Mouse (Mus musculus) neural tube, embryonic 11.5 days (tissue): ENCODE measurements around the gene Coro1b. TPM values are rescaled to one million over a fixed set of nuclear protein-coding genes. Genes with fewer than 3 reads are reported as not detected.

Source experiments
- ATAC-seq: fragments of 200-750 bp; cut with Nextera tagmentation; 2 replicates; pipeline ENCODE4 v1.8.0; 2017; ENCODE audit warnings: moderate number of reproducible peaks, mild to moderate bottlenecking, moderate TSS enrichment, moderate library complexity; ENCODE audit not compliant: insufficient read depth, low FRiP score, low TSS enrichment
- DNase-seq: peaks from one replicate; pipeline ENCODE4 v3.0.0-alpha.2; 2015; ENCODE audit warnings: low spot score
- H3K27ac ChIP-seq: fragments of 300-500 bp; sonication (generic); 2 replicates; pipeline ENCODE4 v1.5.1; 2014; ENCODE audit warnings: low read depth, mild to moderate bottlenecking, low read length
- H3K27me3 ChIP-seq: fragments of 300-500 bp; sonication (generic); 2 replicates; pipeline ENCODE4 v1.6.1; 2014; ENCODE audit warnings: mild to moderate bottlenecking, low read length, mixed read lengths; ENCODE audit not compliant: control insufficient read depth, insufficient read depth
- H3K36me3 ChIP-seq: fragments of 300-500 bp; sonication (generic); 2 replicates; pipeline ENCODE4 v1.6.1; 2014; ENCODE audit warnings: mild to moderate bottlenecking, low read length, moderate library complexity, mixed read lengths; ENCODE audit not compliant: control insufficient read depth, insufficient read depth
- H3K4me1 ChIP-seq: fragments of 300-500 bp; sonication (generic); 2 replicates; pipeline ENCODE4 v1.6.1; 2014; ENCODE audit warnings: low read length, mixed read lengths; ENCODE audit not compliant: control insufficient read depth, insufficient read depth
- H3K4me2 ChIP-seq: fragments of 300-500 bp; sonication (generic); 2 replicates; pipeline ENCODE4 v1.6.1; 2014; ENCODE audit warnings: low read depth, mild to moderate bottlenecking, moderate library complexity
- H3K4me3 ChIP-seq: fragments of 300-500 bp; sonication (generic); 2 replicates; pipeline ENCODE4 v1.5.1; 2014; ENCODE audit warnings: low read depth, low read length
- H3K9ac ChIP-seq: fragments of 300-500 bp; sonication (generic); 2 replicates; pipeline ENCODE4 v1.6.1; 2014; ENCODE audit warnings: mild to moderate bottlenecking, low read length
- H3K9me3 ChIP-seq: fragments of 300-500 bp; sonication (generic); 2 replicates; pipeline ENCODE4 v1.6.1; 2016; ENCODE audit warnings: low read length; ENCODE audit not compliant: control insufficient read depth
- WGBS: fragments of 180-500 bp; shearing (Covaris S2); extraction: QIAGEN DNeasy Blood & Tissue Kit; methylation state at CpG from one replicate; pipeline ENCODE4 v1.1.7; 2014; 5-methylcytosine and 5-hydroxymethylcytosine counted together
- polyA plus RNA-seq: library from polyadenylated mRNA; unstranded; fragments of >200 nt; fragmentation: Nextera tagmentation; extraction: Ambion mirVana; gene quantifications from 2 replicates; pipeline ENCODE4 v1.2.1, GENCODE M21; 2014

The Coro1b gene
- polyA plus RNA-seq, 1 experiment from 2014 or later: 128 TPM

DNA sequence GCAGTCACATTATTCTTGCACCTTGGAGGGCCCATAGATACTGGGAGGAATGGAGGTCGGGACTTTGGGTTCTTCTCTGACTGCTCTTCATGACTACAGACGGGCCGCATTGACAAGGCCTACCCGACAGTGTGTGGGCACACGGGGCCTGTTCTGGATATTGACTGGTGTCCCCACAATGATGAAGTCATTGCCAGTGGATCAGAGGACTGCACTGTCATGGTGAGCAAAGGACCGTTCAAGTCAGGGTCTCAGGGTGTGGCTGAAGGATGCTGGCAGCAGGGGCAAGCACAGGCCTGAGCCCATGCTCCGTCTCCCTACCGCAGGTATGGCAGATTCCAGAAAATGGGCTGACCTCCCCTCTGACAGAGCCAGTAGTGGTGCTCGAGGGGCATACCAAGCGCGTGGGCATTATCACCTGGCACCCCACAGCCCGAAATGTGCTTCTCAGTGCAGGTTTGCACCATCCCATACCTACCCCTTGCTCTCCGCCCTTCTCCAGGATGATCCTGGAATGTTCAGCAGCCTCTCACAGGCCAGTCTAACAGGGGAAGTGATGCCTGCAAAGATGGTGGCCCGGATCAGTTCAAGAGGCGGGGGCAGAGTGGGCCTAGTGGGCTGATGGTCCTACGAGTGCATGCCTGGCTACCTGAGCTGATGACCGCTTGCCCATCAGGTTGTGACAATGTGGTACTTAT is 1.5 kb downstream of the Coro1b start:
- DNase-seq (no peak), ATAC-seq (no peak)
- H3K9me3 ChIP-seq: no peaks in the 10 kb centered on the region
- H3K4me3 ChIP-seq: no peak overlapping the region
- H3K4me1 ChIP-seq: peaks cover 8% of the 10 kb centered on the region
- peaks cover 3% of the 10 kb centered on the region; the same call in 1 of the 2 replicates for H3K36me3 ChIP-seq
- no peak overlapping the region for H3K27ac ChIP-seq
- H3K4me2 ChIP-seq: no peak overlapping the region; the same call in 1 of the 2 replicates
- no peak overlapping the region for H3K9ac ChIP-seq
- 94% methylated on average over 17 of the region's 17 CpGs for WGBS
- H3K27me3 ChIP-seq: no peaks in the 10 kb centered on the region

GRCm38 (mm10) chr19:4150567-4151487 is 2.4 kb downstream of the Coro1b start:
- no peak overlapping the region for H3K4me2 ChIP-seq

DNA sequence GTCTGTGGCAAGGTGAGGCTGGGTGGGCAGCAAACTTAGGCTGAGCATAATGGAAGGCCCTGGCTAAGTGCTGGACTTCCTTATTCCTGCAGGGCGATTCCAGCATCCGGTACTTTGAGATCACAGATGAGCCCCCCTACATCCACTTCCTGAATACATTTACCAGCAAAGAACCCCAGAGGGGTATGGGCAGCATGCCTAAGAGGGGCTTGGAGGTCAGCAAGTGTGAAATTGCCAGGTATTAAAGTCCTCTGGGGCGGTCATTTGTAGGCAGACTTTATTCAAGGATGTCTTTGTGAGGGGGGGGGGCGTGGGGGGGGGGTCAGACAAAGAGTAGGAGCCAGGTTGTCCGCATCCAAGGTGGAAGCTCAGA is 3.1 kb downstream of the Coro1b start:
- Histone ChIP-seq H3K9ac (no peak overlapping the region), H3K27me3 (no peaks in the 10 kb centered on the region), H3K4me2 (no peak overlapping the region), H3K4me3 (no peak overlapping the region), H3K36me3 (peaks cover 3% of the 10 kb centered on the region; the same call in 1 of the 2 replicates), H3K9me3 (no peaks in the 10 kb centered on the region), H3K27ac (no peak overlapping the region), H3K4me1 (peaks cover 8% of the 10 kb centered on the region)
- ATAC-seq: no peak
- whole genome bisulfite sequencing: 96% methylated on average over 4 of the region's 5 CpGs
- DNase-seq: no peak

More at GRCm38 (mm10) chr19:4150567-4151487, 2.4 kb downstream of the Coro1b start:
- Histone ChIP-seq H3K4me3 (no peak overlapping the region), H3K9me3 (no peaks in the 10 kb centered on the region), H3K27ac (no peak overlapping the region), H3K4me1 (peaks cover 8% of the 10 kb centered on the region), H3K27me3 (no peaks in the 10 kb centered on the region), H3K36me3 (peaks cover 3% of the 10 kb centered on the region; the same call in 1 of the 2 replicates), H3K9ac (no peak overlapping the region)
- WGBS: 92% methylated on average over 22 of the region's 22 CpGs
- ATAC-seq: no peak
- DNase-seq: no peak

DNA sequence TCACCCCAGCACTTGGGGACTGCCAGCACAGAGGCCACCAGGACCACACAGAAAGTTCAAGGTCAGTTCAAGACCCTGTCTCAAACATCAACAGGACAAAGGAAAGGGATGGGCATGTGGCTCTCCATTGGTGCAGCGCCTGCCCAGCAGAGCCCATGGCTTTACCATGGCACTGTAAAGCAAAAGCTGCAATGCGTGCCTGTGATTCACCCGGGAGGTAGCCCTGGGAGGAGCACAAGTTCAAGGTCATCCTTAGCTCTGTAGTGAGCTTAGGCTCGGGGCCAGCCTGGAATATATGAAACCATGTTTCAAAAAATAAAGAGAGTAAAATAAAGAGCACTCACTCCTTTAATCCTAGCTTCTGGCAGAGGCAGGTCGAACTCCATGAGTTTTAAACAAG is 3.5 kb downstream of the Coro1b start:
- H3K4me1 ChIP-seq: peaks cover 8% of the 10 kb centered on the region
- WGBS: 89% methylated on average over 5 of the region's 5 CpGs
- ATAC-seq: no peak
- no peaks in the 10 kb centered on the region for H3K9me3 ChIP-seq
- no peaks in the 10 kb centered on the region for H3K27me3 ChIP-seq
- H3K4me3 ChIP-seq: no peak overlapping the region
- no peak overlapping the region for H3K9ac ChIP-seq
- DNase-seq: no peak
- no peak overlapping the region for H3K27ac ChIP-seq
- H3K4me2 ChIP-seq: no peak overlapping the region
- H3K36me3 ChIP-seq: peaks cover 4% of the 10 kb centered on the region

DNA sequence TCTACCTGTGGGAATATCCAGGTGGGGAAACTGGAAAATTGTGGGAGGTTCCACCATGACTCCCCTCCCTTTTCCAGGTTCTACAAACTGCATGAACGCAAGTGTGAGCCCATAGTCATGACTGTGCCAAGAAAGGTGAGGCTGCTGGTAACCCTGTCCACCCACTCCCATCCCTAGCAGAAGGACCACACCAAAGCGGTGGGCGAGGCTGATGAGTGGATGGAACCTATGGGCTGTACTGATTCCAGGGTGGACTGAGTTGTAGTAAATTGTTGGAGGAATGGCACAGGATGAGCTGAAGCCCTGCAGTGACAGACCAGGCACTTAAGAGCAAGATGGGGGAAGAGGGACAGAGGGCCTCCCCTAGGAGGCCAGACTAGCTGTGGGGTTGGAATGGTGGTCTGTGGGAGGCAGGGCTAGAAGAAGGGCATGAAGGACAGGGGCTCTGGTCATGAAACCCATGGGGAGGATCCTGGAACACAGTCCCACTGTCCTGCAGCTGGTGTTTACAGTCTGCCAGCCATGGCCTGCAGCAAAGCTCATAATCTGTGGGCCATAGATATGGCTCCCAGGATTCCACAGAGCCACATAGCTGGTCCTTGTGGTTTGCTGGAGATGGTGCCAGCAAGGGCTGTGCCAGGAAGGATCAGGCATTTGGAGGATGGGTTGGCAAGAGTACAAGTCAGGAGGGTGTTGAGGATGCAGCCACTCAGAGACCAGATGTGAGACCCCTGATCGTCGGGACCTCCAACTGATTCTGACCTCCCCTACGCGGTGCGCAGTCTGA is 4.2 kb downstream of the Coro1b start:
- ATAC-seq: no peak
- H3K9ac ChIP-seq: no peak overlapping the region
- no peak for DNase-seq
- no peaks in the 10 kb centered on the region for H3K27me3 ChIP-seq
- no peak overlapping the region for H3K4me2 ChIP-seq
- WGBS: 87% methylated on average over 8 of the region's 8 CpGs
- peaks cover 8% of the 10 kb centered on the region for H3K4me1 ChIP-seq
- peaks cover 9% of the 10 kb centered on the region for H3K36me3 ChIP-seq
- no peak overlapping the region for H3K4me3 ChIP-seq
- no peaks in the 10 kb centered on the region for H3K9me3 ChIP-seq
- no peak overlapping the region for H3K27ac ChIP-seq

DNA sequence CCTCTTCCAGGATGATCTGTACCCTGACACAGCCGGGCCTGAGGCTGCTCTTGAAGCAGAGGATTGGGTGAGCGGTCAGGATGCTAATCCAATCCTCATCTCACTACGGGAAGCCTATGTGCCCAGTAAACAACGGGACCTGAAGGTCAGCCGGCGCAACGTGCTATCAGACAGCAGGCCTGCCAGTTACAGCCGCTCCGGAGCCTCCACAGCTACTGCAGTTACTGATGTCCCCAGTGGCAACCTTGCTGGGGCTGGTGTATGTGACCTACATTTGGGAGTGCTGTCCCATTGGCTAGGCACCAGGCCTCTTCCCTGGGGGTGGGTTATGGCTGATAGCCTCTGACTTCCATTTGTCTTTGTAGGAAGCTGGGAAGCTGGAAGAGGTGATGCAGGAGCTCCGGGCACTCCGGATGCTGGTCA is 4.8 kb downstream of the Coro1b start, which contains the start of gene Ptprcap:
Gene Ptprcap, plus strand, starts transcription at position 373 of the 423 bp plus-strand sequence.
- ATAC-seq (no peak), DNase-seq (no peak)
- no peaks in the 10 kb centered on the region for H3K27me3 ChIP-seq
- 85% methylated on average over 11 of the region's 11 CpGs for WGBS
- H3K9me3 ChIP-seq: no peaks in the 10 kb centered on the region
- H3K27ac ChIP-seq: no peak within 1 kb of the TSS
- H3K4me2 ChIP-seq: no peak within 1 kb of the TSS
- peaks cover 13% of the 10 kb centered on the region for H3K36me3 ChIP-seq
- H3K4me1 ChIP-seq: peaks cover 8% of the 10 kb centered on the region
- no peak within 1 kb of the TSS for H3K9ac ChIP-seq
- H3K4me3 ChIP-seq: no peak within 1 kb of the TSS

DNA sequence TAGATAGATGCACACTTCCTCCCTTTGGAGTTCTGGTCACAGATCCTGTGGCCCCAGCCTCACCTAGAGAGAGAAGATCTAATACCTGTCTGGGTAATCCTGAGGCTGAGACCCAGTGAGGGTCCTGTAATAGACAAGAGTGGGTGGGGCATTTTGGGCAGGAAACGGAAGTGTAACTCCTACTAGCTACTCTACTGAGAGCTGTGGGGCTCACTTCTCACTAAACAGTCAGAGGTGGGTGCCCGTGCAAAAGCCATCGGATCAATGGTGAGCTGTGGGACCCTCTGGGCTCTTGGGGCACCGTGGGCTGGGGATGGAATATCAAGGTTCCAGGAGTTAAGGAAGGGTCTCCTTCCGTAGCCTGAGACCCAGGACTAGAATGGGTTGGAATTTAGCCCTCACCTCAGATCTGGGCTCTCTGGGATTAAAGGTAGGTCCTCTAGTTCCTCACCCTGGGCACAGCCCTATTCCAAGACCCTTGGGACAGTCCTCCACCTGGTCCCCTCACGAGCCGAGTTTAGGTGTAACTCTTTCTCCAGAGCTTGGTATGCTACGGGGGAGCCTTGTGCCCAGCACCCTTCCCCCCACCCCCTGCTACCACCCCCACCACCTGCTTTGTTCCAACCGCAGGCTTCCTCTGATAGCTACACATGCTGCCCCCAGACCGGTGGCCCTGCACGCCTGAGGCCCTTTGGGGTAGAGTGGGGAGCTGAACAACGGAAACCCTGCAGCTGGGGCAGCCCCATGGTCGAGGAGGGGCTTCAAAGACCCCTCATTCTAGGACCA is 6.2 kb downstream of the Coro1b start:
- no peak overlapping the region for H3K9ac ChIP-seq
- H3K27me3 ChIP-seq: no peaks in the 10 kb centered on the region
- peaks cover under 1% of the 10 kb centered on the region; the same call in 1 of the 2 replicates for H3K4me1 ChIP-seq
- no peak overlapping the region for H3K4me2 ChIP-seq
- 85% methylated on average over 13 of the region's 13 CpGs for WGBS
- no peak overlapping the region for H3K4me3 ChIP-seq
- H3K36me3 ChIP-seq: peaks cover 19% of the 10 kb centered on the region
- no peak for ATAC-seq
- no peak for DNase-seq
- no peak overlapping the region for H3K27ac ChIP-seq
- H3K9me3 ChIP-seq: no peaks in the 10 kb centered on the region
